ENCODE assay signal across 1 mouse cellular context in genomic region chr7:16295321-16295900, GRCm38 (mm10).
TF ChIP-seq lines count a peak whose summit lies in the region.

No protein-coding gene starts in this region.

TF ChIP-seq in MEL, 35 proteins besides CTCF, POLR2A, EP300 and RAD21 (continued from another document):
- no peak for TF ChIP-seq MYB (IDR thresholded peaks at IDR 0.05; ENCODE audit: low read depth, low read length)
- peak; percentile 55; the same call in 1 of the 2 replicates for TF ChIP-seq ELF1 (IDR thresholded peaks at IDR 0.05; ENCODE audit: low read depth, low read length)
- TF ChIP-seq SIN3A (IDR thresholded peaks at IDR 0.05; ENCODE audit: low read length): no peak
- no peak for TF ChIP-seq BHLHE40 (IDR thresholded peaks at IDR 0.05; ENCODE audit: borderline replicate concordance, low read depth, low read length)
- 0 out of 2 replicates have a peak, but pooled peaks have one; percentile 17 for TF ChIP-seq MYC (IDR thresholded peaks at IDR 0.05; ENCODE audit: low read depth, low read length)
- peak; percentile 55; the same call in 1 of the 2 replicates for TF ChIP-seq NRF1 (IDR thresholded peaks at IDR 0.05; ENCODE audit: insufficient read depth, low read depth, low read length, poor library complexity, severe bottlenecking)
- TF ChIP-seq MAFK (IDR thresholded peaks at IDR 0.05; ENCODE audit: borderline replicate concordance, low read depth, low read length): no peak
- peak; percentile 94 for TF ChIP-seq POLR2AphosphoS5 (IDR thresholded peaks at IDR 0.05; ENCODE audit: borderline replicate concordance, low read depth, low read length)
- TF ChIP-seq ETS1 (IDR thresholded peaks at IDR 0.05; ENCODE audit: low read depth, low read length): peak; percentile 22; the same call in 1 of the 2 replicates
- TF ChIP-seq ZKSCAN1 (IDR thresholded peaks at IDR 0.05; ENCODE audit: low read depth, low read length): no peak
- TF ChIP-seq TBP (IDR thresholded peaks at IDR 0.05; ENCODE audit: low read depth, low read length): peak; percentile 23
- no peak for TF ChIP-seq GATA1 (IDR thresholded peaks at IDR 0.05; ENCODE audit: low read depth, low read length)
- TF ChIP-seq TCF12 (IDR thresholded peaks at IDR 0.05; ENCODE audit: low read depth, low read length): 0 out of 2 replicates have a peak, but pooled peaks have one; percentile 16
